Mouse (Mus musculus) megakaryocyte, embryonic 14.5 days (primary cell): ENCODE results near the gene Gm15217. TPM values are rescaled to one million over a fixed set of nuclear protein-coding genes. Genes with fewer than 3 reads are reported as not detected.

Experiments
- H3K27me3 ChIP-seq: replicated peaks from 2 replicates; pipeline ENCODE3; 2012; ENCODE audit warnings: inconsistent platforms
- H3K36me3 ChIP-seq: replicated peaks from 2 replicates; pipeline ENCODE3; 2012; ENCODE audit warnings: low read length, inconsistent platforms, mixed read lengths
- H3K4me1 ChIP-seq: 2 replicates; pipeline ENCODE4 v1.6.1; 2012; ENCODE audit warnings: inconsistent platforms
- H3K4me3 ChIP-seq: replicated peaks from 2 replicates; pipeline ENCODE3; 2012; ENCODE audit warnings: moderate library complexity, mild to moderate bottlenecking, inconsistent platforms
- H3K9me3 ChIP-seq: 2 replicates; pipeline ENCODE4 v1.6.1; 2012; ENCODE audit warnings: inconsistent platforms
- FLI1 ChIP-seq: IDR thresholded peaks from 2 replicates; pipeline ENCODE4 v1.6.1; 2012; ENCODE audit warnings: low read length, inconsistent platforms, mixed read lengths
- GATA1 ChIP-seq: IDR thresholded peaks from 3 replicates; pipeline ENCODE4 v1.6.1; 2012; ENCODE audit warnings: mixed read lengths, low read length, inconsistent platforms, borderline replicate concordance
- polyA plus RNA-seq: library from polyadenylated mRNA; stranded (reverse); fragments of >175 nt; gene quantifications from 2 replicates; pipeline ENCODE4 v1.2.3, GENCODE M21; 2012; ENCODE audit warnings: low replicate concordance; ENCODE audit not compliant: insufficient read depth

The Gm15217 gene
- polyA plus RNA-seq, 1 experiment = not detected

DNA sequence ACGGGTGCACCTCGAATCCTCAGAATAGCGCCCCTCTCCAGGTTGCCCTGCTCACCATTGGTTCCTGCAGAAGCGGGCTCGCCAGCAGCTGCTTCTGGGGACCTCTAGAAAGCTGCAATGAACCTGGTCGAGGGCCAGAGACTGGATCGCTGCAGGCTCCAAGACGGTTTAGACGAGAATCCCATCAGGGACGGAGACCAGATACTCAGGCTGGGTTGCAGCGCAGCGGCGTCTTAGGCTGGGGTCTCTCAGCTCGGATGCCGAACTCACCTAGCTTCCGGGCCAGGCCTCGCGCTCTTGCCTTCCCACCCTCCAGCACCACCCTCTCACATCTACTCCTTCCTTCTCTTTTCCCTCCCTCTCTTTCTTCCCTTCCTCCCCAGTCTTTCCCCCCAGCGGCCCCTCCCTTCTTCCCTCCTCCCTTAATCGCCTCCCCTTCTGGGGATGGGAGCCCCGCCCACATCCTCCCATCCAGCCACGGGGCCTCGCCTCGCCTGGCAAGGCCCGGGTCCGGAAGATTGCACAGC is 11.1 kb downstream of the Gm15217 start, which contains the start of gene Bmp4:
Bmp4 (minus strand) TSS at position 421 of the 527 bp plus-strand sequence.
- Histone ChIP-seq H3K36me3 (no peaks in the 10 kb centered on the region), H3K27me3 (peaks cover 64% of the 10 kb centered on the region), H3K9me3 (peaks cover 9% of the 10 kb centered on the region; the same call in 1 of the 2 replicates), H3K4me1 (peaks cover 18% of the 10 kb centered on the region; the same call in 1 of the 2 replicates), H3K4me3 (no peak within 1 kb of the TSS)
- TF ChIP-seq FLI1 (no peak), GATA1 (no peak)

- H3K36me3 ChIP-seq = no peaks in the 10 kb centered on the region
- TF ChIP-seq GATA1 = no peak
- no peak for TF ChIP-seq FLI1
- peaks cover 18% of the 10 kb centered on the region; the same call in 1 of the 2 replicates for H3K4me1 ChIP-seq
- H3K27me3 ChIP-seq = peaks cover 51% of the 10 kb centered on the region
- H3K4me3 ChIP-seq = no peak overlapping the region
- peaks cover 9% of the 10 kb centered on the region; the same call in 1 of the 2 replicates for H3K9me3 ChIP-seq
Measured at GRCm38 (mm10) chr14:46391621-46392170, 12.5 kb downstream of the Gm15217 start.

DNA sequence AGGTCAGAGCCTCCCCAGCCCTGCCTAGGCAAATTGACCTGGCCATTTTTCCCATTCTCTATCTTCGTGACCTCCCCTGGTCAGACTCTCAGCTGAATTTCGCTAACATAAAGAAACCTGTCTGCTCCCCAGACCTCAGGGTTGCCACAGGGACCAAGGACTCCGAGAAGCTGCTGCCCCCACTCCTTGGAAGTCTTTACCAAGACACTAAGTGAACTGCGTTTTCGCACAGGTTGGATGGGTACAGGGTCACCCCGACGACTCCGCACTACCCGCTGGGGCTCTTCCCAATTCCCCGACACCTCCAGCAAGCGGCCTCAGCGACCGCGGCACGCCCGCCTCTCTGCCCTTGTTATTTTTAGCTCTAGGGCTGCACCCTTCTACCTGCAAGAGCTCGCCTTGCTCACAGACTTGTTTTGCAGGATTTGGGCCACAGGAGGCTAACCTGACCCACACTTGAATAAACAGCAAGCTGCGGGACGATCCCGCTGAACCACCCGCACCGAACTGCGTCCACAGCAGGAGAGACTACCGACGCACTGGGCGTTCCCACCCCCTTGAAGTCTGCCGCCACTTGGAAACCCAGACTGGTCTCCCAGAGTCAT is 19.0 kb downstream of the Gm15217 start:
- Histone ChIP-seq H3K4me3 (no peak overlapping the region), H3K27me3 (peaks cover 23% of the 10 kb centered on the region), H3K4me1 (no peaks in the 10 kb centered on the region), H3K9me3 (peaks cover 12% of the 10 kb centered on the region), H3K36me3 (no peaks in the 10 kb centered on the region)
- TF ChIP-seq FLI1 (no peak), GATA1 (no peak)

DNA sequence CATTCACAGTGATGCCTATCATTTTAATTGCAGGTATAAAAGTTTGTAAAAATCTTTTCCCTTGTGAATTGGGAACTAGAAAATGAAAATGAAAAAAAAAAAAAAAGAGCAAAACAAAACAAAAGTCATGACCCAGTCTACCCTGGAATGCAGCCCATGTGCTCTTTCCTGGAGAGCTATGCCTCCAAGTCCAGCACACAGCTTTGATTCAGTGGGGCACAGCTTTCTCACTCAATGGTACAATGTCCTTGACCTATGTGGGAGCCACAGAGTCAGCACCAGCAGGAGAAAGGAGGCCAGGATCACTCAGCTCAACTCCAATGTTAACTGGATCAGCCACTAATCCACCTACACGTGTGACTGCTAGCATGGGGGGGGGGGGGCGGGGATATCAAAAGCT is 20.7 kb downstream of the Gm15217 start:
- H3K4me1 ChIP-seq = no peaks in the 10 kb centered on the region
- peaks cover 17% of the 10 kb centered on the region for H3K9me3 ChIP-seq
- H3K4me3 ChIP-seq = no peak overlapping the region
- no peaks in the 10 kb centered on the region for H3K36me3 ChIP-seq
- TF ChIP-seq FLI1 = no peak
- TF ChIP-seq GATA1 = no peak
- H3K27me3 ChIP-seq = peaks cover 23% of the 10 kb centered on the region

DNA sequence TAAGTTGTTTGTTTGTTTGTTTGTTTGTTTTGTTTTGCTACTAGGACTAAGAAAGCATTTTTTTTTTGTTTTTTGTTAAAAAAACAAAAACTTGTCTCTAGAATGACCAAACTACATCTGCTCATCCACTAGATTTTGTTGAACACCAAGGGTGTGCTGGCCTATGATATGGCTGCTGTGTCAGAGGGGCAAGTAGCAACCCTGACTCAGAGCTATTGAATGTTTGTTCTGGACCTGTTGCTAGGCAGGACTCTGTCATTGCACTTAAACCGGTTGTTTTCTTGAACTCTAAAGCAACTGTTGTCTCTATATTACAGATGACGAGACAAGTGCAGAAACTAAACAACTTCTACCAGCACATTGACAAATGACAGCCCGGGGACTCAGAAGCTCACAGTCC is 29.1 kb downstream of the Gm15217 start:
- TF ChIP-seq GATA1 (no peak), FLI1 (no peak)
- H3K9me3 ChIP-seq = peaks cover 7% of the 10 kb centered on the region; the same call in 1 of the 2 replicates
- no peak overlapping the region for H3K4me3 ChIP-seq
- H3K36me3 ChIP-seq = no peaks in the 10 kb centered on the region
- H3K4me1 ChIP-seq = no peaks in the 10 kb centered on the region
- H3K27me3 ChIP-seq = no peaks in the 10 kb centered on the region

GRCm38 (mm10) chr14:46409016-46409415 is 29.8 kb downstream of the Gm15217 start:
- Histone ChIP-seq H3K4me1 (no peaks in the 10 kb centered on the region), H3K4me3 (no peak overlapping the region), H3K9me3 (peaks cover 7% of the 10 kb centered on the region; the same call in 1 of the 2 replicates), H3K36me3 (no peaks in the 10 kb centered on the region), H3K27me3 (no peaks in the 10 kb centered on the region)
- TF ChIP-seq FLI1 (no peak), GATA1 (no peak)

DNA sequence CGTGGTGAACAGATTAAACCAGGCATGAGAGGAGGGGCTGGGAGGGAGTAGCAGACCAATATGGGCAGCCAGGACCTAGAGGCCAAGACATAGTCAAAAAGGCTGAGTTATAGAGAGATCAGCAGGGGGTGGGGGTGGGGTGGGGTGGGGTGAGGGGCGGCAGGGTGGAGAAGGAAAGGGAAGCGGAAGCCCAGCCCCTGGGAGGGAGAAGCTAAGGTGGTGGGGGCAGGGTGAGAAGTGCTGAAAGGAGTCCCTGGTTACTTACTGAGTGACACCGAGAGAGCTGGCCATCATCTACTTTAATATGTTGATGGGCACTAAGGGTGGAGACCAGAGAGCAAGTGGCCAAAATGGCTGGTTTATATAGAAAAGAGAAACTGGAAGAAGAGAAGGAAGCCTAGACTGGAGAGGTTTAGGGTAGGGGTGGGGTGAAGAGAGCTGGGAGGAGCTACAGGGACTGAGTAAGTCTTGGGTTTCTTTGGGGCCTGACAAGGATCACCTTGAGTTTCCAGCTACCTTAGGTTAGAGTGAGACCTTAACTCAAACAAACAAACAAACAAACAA is 31.4 kb downstream of the Gm15217 start:
- H3K4me3 ChIP-seq = no peak overlapping the region
- H3K4me1 ChIP-seq = no peaks in the 10 kb centered on the region
- no peaks in the 10 kb centered on the region for H3K27me3 ChIP-seq
- TF ChIP-seq GATA1 (no peak), FLI1 (no peak)
- H3K36me3 ChIP-seq = no peaks in the 10 kb centered on the region
- H3K9me3 ChIP-seq = 0 out of 2 replicates have a peak, but pooled peaks cover 4% of the 10 kb centered on the region

GRCm38 (mm10) chr14:46412497-46413000 is 33.3 kb downstream of the Gm15217 start:
- H3K27me3 ChIP-seq = no peaks in the 10 kb centered on the region

DNA sequence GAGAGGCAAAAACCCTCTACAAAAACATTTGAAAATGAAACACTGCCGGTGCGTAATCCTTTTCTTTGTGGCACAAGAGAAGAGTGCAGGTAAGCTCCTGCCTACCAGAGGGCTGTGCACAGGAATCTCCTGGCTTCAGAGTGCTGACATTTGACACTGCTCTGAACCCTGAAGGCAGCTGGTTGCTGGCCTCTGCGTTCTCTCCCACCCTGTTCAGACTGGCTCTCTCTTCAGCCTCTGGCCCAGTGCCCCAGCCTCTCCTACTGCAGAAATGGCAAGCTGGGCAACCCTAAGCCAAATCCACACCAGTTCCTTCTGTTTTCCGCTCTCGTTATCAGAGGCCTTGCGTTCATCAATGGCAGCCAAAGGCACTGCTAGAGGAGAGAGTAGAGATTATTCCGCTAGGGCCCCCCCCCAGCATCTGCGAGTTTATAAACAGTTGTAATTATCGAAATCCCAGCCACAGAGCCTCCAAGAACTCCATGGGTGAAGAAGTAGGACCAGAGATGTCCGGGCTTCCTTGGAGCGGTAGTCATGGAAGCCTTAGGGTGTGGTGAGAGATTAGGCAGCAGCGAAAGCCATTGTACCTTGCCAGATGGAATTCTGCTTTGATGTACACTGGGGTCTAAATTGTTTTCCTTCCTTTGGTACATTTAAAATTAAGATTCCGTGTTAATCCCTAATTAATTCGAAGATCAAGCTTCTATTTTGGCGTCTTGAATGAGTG is 39.3 kb downstream of the Gm15217 start:
- Histone ChIP-seq H3K36me3 (no peaks in the 10 kb centered on the region), H3K9me3 (0 out of 2 replicates have a peak, but pooled peaks cover 4% of the 10 kb centered on the region), H3K4me1 (no peaks in the 10 kb centered on the region), H3K4me3 (no peak overlapping the region), H3K27me3 (no peaks in the 10 kb centered on the region)
- TF ChIP-seq GATA1 (no peak), FLI1 (no peak)

More at GRCm38 (mm10) chr14:46412497-46413000, 33.3 kb downstream of the Gm15217 start:
- Histone ChIP-seq H3K4me3 (no peak overlapping the region), H3K9me3 (0 out of 2 replicates have a peak, but pooled peaks cover 4% of the 10 kb centered on the region), H3K4me1 (no peaks in the 10 kb centered on the region), H3K36me3 (no peaks in the 10 kb centered on the region)
- no peak for TF ChIP-seq GATA1
- no peak for TF ChIP-seq FLI1
